Comparison of ENCODE assay signal across 15 mouse cellular contexts in the genomic region with DNA sequence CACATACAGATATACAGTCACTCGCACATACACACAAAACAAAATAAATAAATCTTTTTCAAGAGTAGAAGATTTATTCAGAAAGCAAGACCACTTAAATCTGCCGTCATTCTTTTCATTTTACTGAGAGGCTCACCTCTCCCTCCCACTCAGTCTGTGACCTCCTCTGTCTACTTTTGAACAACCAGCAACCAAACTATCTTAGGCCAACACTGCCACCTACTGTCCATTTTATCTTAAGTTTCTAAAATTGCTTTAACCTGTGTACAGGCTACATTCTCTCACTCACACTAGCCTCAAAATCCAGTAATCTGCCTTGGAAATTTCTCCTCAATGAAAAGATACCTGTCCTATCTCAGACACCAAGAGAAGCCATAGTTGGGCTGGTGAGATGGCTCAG. TPM values are rescaled to one million over a fixed set of nuclear protein-coding genes. Genes with fewer than 3 reads are reported as not detected.
DNase-seq lines count a peak whose midpoint lies in the region; ATAC-seq and TF ChIP-seq lines count a peak whose summit lies in the region.
"Had no signal": no experiment of that assay in that cellular context is flagged by ENCODE, and none has a peak within 500 bp of the region (broad histone marks: within the 10 kb centered on the region; RNA-seq: fewer than 3 reads in every experiment).

No protein-coding gene starts in this region.

- no peaks in the 10 kb centered on the region for H3K27me3 ChIP-seq in hindbrain, postnatal 0 days (ENCODE audit: insufficient read depth, low read length)
- no peaks in the 10 kb centered on the region for H3K27me3 ChIP-seq in hindbrain, embryonic 12.5 days
- H3K27me3 ChIP-seq: embryonic facial prominence, embryonic 12.5 days; limb, embryonic 15.5 days had no signal

- H3K36me3 ChIP-seq in hindbrain, postnatal 0 days (ENCODE audit: insufficient read depth, low read length): no peaks in the 10 kb centered on the region
- H3K36me3 ChIP-seq in hindbrain, embryonic 12.5 days: no peaks in the 10 kb centered on the region
- H3K36me3 ChIP-seq: embryonic facial prominence, embryonic 12.5 days; limb, embryonic 15.5 days had no signal

- no peak overlapping the region for H3K9ac ChIP-seq in hindbrain, postnatal 0 days (replicated peaks; ENCODE audit: low read length)
- H3K9ac ChIP-seq in hindbrain, embryonic 12.5 days: no peak overlapping the region
- H3K9ac ChIP-seq: embryonic facial prominence, embryonic 12.5 days; limb, embryonic 15.5 days had no signal

- WGBS in hindbrain, postnatal 0 days: 94% methylated on average over 2 of the region's 2 CpGs
- WGBS in hindbrain, embryonic 12.5 days: 91% methylated on average over 2 of the region's 2 CpGs

- 0 out of 2 replicates have a peak, but pooled peaks have one; percentile 18 for TF ChIP-seq CTCF in hindbrain, postnatal 0 days (IDR thresholded peaks at IDR 0.05; ENCODE audit: low read depth)

- peak; percentile 32 for DNase-seq in hindbrain, postnatal 0 days (ENCODE audit: low spot score)
- peak; percentile 7 for DNase-seq in CD4-positive helper T cell, adult 2 months (ENCODE audit: low read depth, low spot score)
- peak; percentile 58 for DNase-seq in NIH3T3 (ENCODE audit: low read depth)
- DNase-seq in forelimb bud, embryonic 11.5 days (ENCODE audit: low read depth, low spot score): peak; percentile 33
- no peak for DNase-seq in frontal cortex, postnatal 36 days (ENCODE audit: low spot score in 2 of 2)
- DNase-seq in adrenal gland, adult 2 months: no peak
- no peak for DNase-seq in urinary bladder, adult 18-20 months (ENCODE audit: low spot score in 2 of 2)
- DNase-seq: layer of hippocampus, adult 9-11 months; lung, postnatal 4 days; right cerebral cortex, postnatal 14 days had no signal

- H3K4me3 ChIP-seq in hindbrain, postnatal 0 days (ENCODE audit: low read length): no peak overlapping the region
- H3K4me3 ChIP-seq in hindbrain, embryonic 12.5 days: no peak overlapping the region
- H3K4me3 ChIP-seq: embryonic facial prominence, embryonic 12.5 days; limb, embryonic 15.5 days had no signal

- no peak overlapping the region for H3K4me2 ChIP-seq in hindbrain, postnatal 0 days (ENCODE audit: low read depth, low read length)
- H3K4me2 ChIP-seq in hindbrain, embryonic 12.5 days (replicated peaks): no peak overlapping the region
- H3K4me2 ChIP-seq: embryonic facial prominence, embryonic 12.5 days; limb, embryonic 15.5 days had no signal

- no peak overlapping the region for H3K27ac ChIP-seq in hindbrain, postnatal 0 days
- no peak overlapping the region for H3K27ac ChIP-seq in hindbrain, embryonic 12.5 days
- H3K27ac ChIP-seq: embryonic facial prominence, embryonic 12.5 days; limb, embryonic 15.5 days had no signal

- no peak for ATAC-seq in hindbrain, postnatal 0 days
- no peak for ATAC-seq in hindbrain, embryonic 12.5 days (ENCODE audit: low FRiP score)
- ATAC-seq: forebrain, embryonic 16.5 days; hindbrain, embryonic 16.5 days had no signal

- H3K4me1 ChIP-seq in hindbrain, postnatal 0 days (ENCODE audit: insufficient read depth, low read length): no peaks in the 10 kb centered on the region
- H3K4me1 ChIP-seq in hindbrain, embryonic 12.5 days: no peaks in the 10 kb centered on the region
- H3K4me1 ChIP-seq: embryonic facial prominence, embryonic 12.5 days; limb, embryonic 15.5 days had no signal

- no peaks in the 10 kb centered on the region for H3K9me3 ChIP-seq in hindbrain, postnatal 0 days (ENCODE audit: low read length)
- no peaks in the 10 kb centered on the region; the same call in 1 of the 2 replicates for H3K9me3 ChIP-seq in hindbrain, embryonic 12.5 days (replicated peaks)
- H3K9me3 ChIP-seq: limb, embryonic 15.5 days had no signal

RNA-seq across cellular contexts. Expression of a gene that starts 31.4 kb away (rescaled TPM):
- 3.9 and 7.8 TPM in 2 replicates for total RNA-seq in hindbrain, postnatal 0 days (2014; rRNA removed)
- polyA plus RNA-seq in hindbrain, postnatal 0 days (2015; fragmentation: Nextera tagmentation; extraction: Ambion mirVana): 2.7 and 3.3 TPM in 2 replicates
- polyA plus RNA-seq in hindbrain, embryonic 12.5 days (2016; fragmentation: Nextera tagmentation; extraction: Ambion mirVana): 2.6 and 5.0 TPM in 2 replicates
- total RNA-seq in adrenal gland, adult 2 months (2021): not detected
- polyA plus RNA-seq in adrenal gland, adult 2 months (2012; rRNA removed): not detected in 2 replicates
- polyA plus RNA-seq: forebrain, embryonic 16.5 days; limb, embryonic 15.5 days had no signal

RNA-seq across cellular contexts. Expression of a gene that starts 40.8 kb away (rescaled TPM):
- 64.6 and 71.3 TPM in 2 replicates for total RNA-seq in hindbrain, postnatal 0 days (2014; rRNA removed)
- 139 and 144 TPM in 2 replicates for polyA plus RNA-seq in hindbrain, postnatal 0 days (2015; fragmentation: Nextera tagmentation; extraction: Ambion mirVana)
- polyA plus RNA-seq in hindbrain, embryonic 12.5 days (2016; fragmentation: Nextera tagmentation; extraction: Ambion mirVana): 272 and 288 TPM in 2 replicates
- total RNA-seq in adrenal gland, adult 2 months (2021): 10 to 100 TPM; 48.0 to 49.1 TPM
- 5.8 and 6.7 TPM in 2 replicates for polyA plus RNA-seq in adrenal gland, adult 2 months (2012; rRNA removed)

RNA-seq across cellular contexts. Expression of a gene that starts 41.3 kb away (rescaled TPM):
- 6.9 and 10.5 TPM in 2 replicates for total RNA-seq in hindbrain, postnatal 0 days (2014; rRNA removed)
- polyA plus RNA-seq in hindbrain, postnatal 0 days (2015; fragmentation: Nextera tagmentation; extraction: Ambion mirVana): 6.9 and 7.3 TPM in 2 replicates
- 14.3 and 15.5 TPM in 2 replicates for polyA plus RNA-seq in hindbrain, embryonic 12.5 days (2016; fragmentation: Nextera tagmentation; extraction: Ambion mirVana)
- total RNA-seq in adrenal gland, adult 2 months (2021): 10 to 100 TPM; 19.0 to 23.2 TPM
- 5.5 and 6.6 TPM in 2 replicates for polyA plus RNA-seq in adrenal gland, adult 2 months (2012; rRNA removed)

Comparison
In these comparisons a context has a peak if more than half of its experiments do, and no peak if none do; other contexts are left out.
1. DNase-seq: peak in hindbrain, postnatal 0 days (single experiment), CD4-positive helper T cell, adult 2 months (single experiment), NIH3T3 (single experiment) and forelimb bud, embryonic 11.5 days (single experiment); none in frontal cortex, postnatal 36 days (0 of 2), adrenal gland, adult 2 months (single experiment) and urinary bladder, adult 18-20 months (0 of 2).
2. RNA of a gene that starts 40.8 kb away (polyA plus RNA-seq): 272 to 288 TPM in hindbrain, embryonic 12.5 days and 139 to 144 TPM in hindbrain, postnatal 0 days; 5.8 to 6.7 TPM in adrenal gland, adult 2 months; every median in the first group is over 10 times any median in the second.